Comparison of ENCODE assay signal across 20 mouse cellular contexts in genomic region chr8:104411972-104412371, GRCm38 (mm10). TPM values are rescaled to one million over a fixed set of nuclear protein-coding genes. Genes with fewer than 3 reads are reported as not detected.
A peak's percentile ranks its signal among the peaks of the same experiment; 100 is the strongest.
DNase-seq lines count a peak whose midpoint lies in the region; ATAC-seq and TF ChIP-seq lines count a peak whose summit lies in the region.
"Had no signal": no experiment of that assay in that cellular context is flagged by ENCODE, and none has a peak within 500 bp of the region (broad histone marks: within the 10 kb centered on the region; RNA-seq: fewer than 3 reads in every experiment).

No protein-coding gene starts in this region.

- peaks cover 0 to 3% of the 10 kb centered on the region in 2 experiments for H3K36me3 ChIP-seq in CH12.LX (replicated peaks in 1 of 2; ENCODE audit: control insufficient read depth in 1 of 2, insufficient read depth in 1 of 2, low read length in 1 of 2)

- ATAC-seq in neutrophil, adult 5-6 weeks (ENCODE audit: extremely low read depth, insufficient number of reproducible peaks, low FRiP score, poor library complexity, severe bottlenecking) = peak; percentile 19; the same call in 1 of the 2 replicates
- no peak for ATAC-seq in monocyte, adult 5-6 weeks (replicated peaks; ENCODE audit: insufficient number of reproducible peaks, low FRiP score, low TSS enrichment, poor library complexity, severe bottlenecking)
- ATAC-seq: CD4-positive, CD25-positive, alpha-beta regulatory T cell, adult 4 months; forebrain, embryonic 13.5 days; forebrain, postnatal 0 days; hindbrain, embryonic 16.5 days had no signal

- H3K4me3 ChIP-seq in layer of hippocampus, adult 2 months = no peak overlapping the region
- no peak overlapping the region for H3K4me3 ChIP-seq in CH12.LX (replicated peaks in 1 of 3; ENCODE audit: low read depth in 2 of 3, low read length in 2 of 3, poor library complexity in 1 of 3)
- H3K4me3 ChIP-seq: embryonic facial prominence, embryonic 13.5 days; forebrain, embryonic 13.5 days; heart, embryonic 13.5 days had no signal

- H3K27me3 ChIP-seq in CH12.LX (replicated peaks) = peaks cover 10% of the 10 kb centered on the region
- H3K27me3 ChIP-seq: embryonic facial prominence, embryonic 13.5 days; forebrain, embryonic 13.5 days; heart, embryonic 13.5 days had no signal

- no peak overlapping the region for H3K9ac ChIP-seq in CH12.LX (ENCODE audit: insufficient read depth, low read depth)
- H3K9ac ChIP-seq: embryonic facial prominence, embryonic 13.5 days; forebrain, embryonic 13.5 days; forebrain, postnatal 0 days; heart, embryonic 13.5 days had no signal

- in situ Hi-C loops in CH12.LX (cut with MboI; ENCODE audit: low pct_ligation_motif_present, low pct_unique_long_range_greater_than_20kb, low sequenced_read_pairs) = no loop called here

- TF ChIP-seq RAD21 in CH12.LX (IDR thresholded peaks at IDR 0.05; ENCODE audit: low read depth, low read length) = no peak

- no peak for TF ChIP-seq POLR2A in CH12.LX (IDR thresholded peaks at IDR 0.05; ENCODE audit: low read depth, low read length)

- H3K4me2 ChIP-seq in CH12.LX (ENCODE audit: insufficient read depth, low read depth, poor library complexity, severe bottlenecking) = peak overlapping the region; percentile 37; the same call in 1 of the 2 replicates
- H3K4me2 ChIP-seq: embryonic facial prominence, embryonic 13.5 days; forebrain, embryonic 13.5 days; heart, embryonic 13.5 days had no signal

- DNase-seq in layer of hippocampus, adult 2 months (ENCODE audit: low spot score in 2 of 2) = no peak
- DNase-seq in layer of hippocampus, postnatal 14 days (ENCODE audit: low spot score in 2 of 2) = no peak
- DNase-seq in 3134 (ENCODE audit: extremely low read depth, insufficient read length, low spot score) (peak; percentile 34), CH12.LX (ENCODE audit: extremely low read depth) (peak; percentile 64)
- DNase-seq in urinary bladder, postnatal 14 days (ENCODE audit: low spot score) = no peak
- no peak for DNase-seq in urinary bladder, postnatal 25 days (ENCODE audit: low spot score)
- DNase-seq: adrenal gland, postnatal 10 days; cerebellum, adult 11 months; cerebellum, adult 8-10 months; cerebellum, postnatal 14 days; forebrain, postnatal 0 days; gastrocnemius, postnatal 14 days; heart, postnatal 36 days had no signal

- peak overlapping the region; percentile 89 for H3K27ac ChIP-seq in layer of hippocampus, adult 2 months
- H3K27ac ChIP-seq in CH12.LX (ENCODE audit: insufficient read depth, low read depth) = no peak overlapping the region
- H3K27ac ChIP-seq: embryonic facial prominence, embryonic 13.5 days; forebrain, embryonic 13.5 days had no signal

- peak; percentile 80 for TF ChIP-seq EP300 in CH12.LX (IDR thresholded peaks at IDR 0.05; ENCODE audit: low read length)

- peaks cover 4% of the 10 kb centered on the region for H3K9me3 ChIP-seq in CH12.LX (replicated peaks; ENCODE audit: low read length)
- H3K9me3 ChIP-seq: embryonic facial prominence, embryonic 13.5 days; forebrain, embryonic 13.5 days; heart, embryonic 13.5 days had no signal

- H3K79me2 ChIP-seq in CH12.LX (replicated peaks; ENCODE audit: control insufficient read depth, extremely low read depth, insufficient read depth, poor library complexity, severe bottlenecking) = no peaks in the 10 kb centered on the region

- no peak for TF ChIP-seq CTCF in layer of hippocampus, adult 2 months (conservative IDR thresholded peaks at IDR 0.05)
- TF ChIP-seq CTCF in CH12.LX (conservative IDR thresholded peaks at IDR 0.05 in 1 of 2, IDR thresholded peaks at IDR 0.05 in 1 of 2; ENCODE audit: low read depth in 2 of 2, low read length in 2 of 2) = no peak

- peaks cover 18 to 39% of the 10 kb centered on the region in 2 experiments for H3K4me1 ChIP-seq in CH12.LX (ENCODE audit: control insufficient read depth in 1 of 2, insufficient read depth in 2 of 2)

- dilution Hi-C loops in CH12.LX (cut with MboI; ENCODE audit: extremely low pct_ligation_motif_present, extremely low pct_unique_long_range_greater_than_20kb, low sequenced_read_pairs) = no loop called here

TF ChIP-seq in CH12.LX, 34 proteins besides CTCF, POLR2A, EP300 and RAD21:
- peak; percentile 71 for TF ChIP-seq ETS1 (conservative IDR thresholded peaks at IDR 0.05; ENCODE audit: low read depth, low read length)
- TF ChIP-seq POLR2AphosphoS2 (IDR thresholded peaks at IDR 0.05; ENCODE audit: low read depth, low read length) = no peak
- no peak for TF ChIP-seq JUN (IDR thresholded peaks at IDR 0.05; ENCODE audit: insufficient read depth, low read depth, low read length)
- TF ChIP-seq MXI1 (IDR thresholded peaks at IDR 0.05; ENCODE audit: low read depth, low read length) = no peak
- TF ChIP-seq IRF4 (IDR thresholded peaks at IDR 0.05; ENCODE audit: low read depth, low read length) = peak; percentile 71; the same call in 1 of the 2 replicates
- TF ChIP-seq SMC3 (IDR thresholded peaks at IDR 0.05; ENCODE audit: low read depth, low read length) = no peak
- no peak for TF ChIP-seq GABPA (IDR thresholded peaks at IDR 0.05; ENCODE audit: insufficient replicate concordance, low read depth, low read length)
- TF ChIP-seq PAX5 (IDR thresholded peaks at IDR 0.05; ENCODE audit: low read length) = no peak
- no peak for TF ChIP-seq MEF2A (IDR thresholded peaks at IDR 0.05; ENCODE audit: borderline replicate concordance, low read depth, low read length)
- no peak for TF ChIP-seq MAFK (IDR thresholded peaks at IDR 0.05; ENCODE audit: insufficient replicate concordance, low read length)
- no peak for TF ChIP-seq CHD2 (IDR thresholded peaks at IDR 0.05; ENCODE audit: low read length)
- TF ChIP-seq USF1 (IDR thresholded peaks at IDR 0.05; ENCODE audit: low read depth, low read length) = no peak
- TF ChIP-seq ZMIZ1 (IDR thresholded peaks at IDR 0.05; ENCODE audit: low read depth, low read length) = no peak
- TF ChIP-seq HCFC1 (IDR thresholded peaks at IDR 0.05; ENCODE audit: low read depth, low read length) = no peak
- 0 out of 2 replicates have a peak, but pooled peaks have one; percentile 17 for TF ChIP-seq ELF1 (IDR thresholded peaks at IDR 0.05; ENCODE audit: low read depth, low read length)
- no peak for TF ChIP-seq NRF1 (IDR thresholded peaks at IDR 0.05; ENCODE audit: low read depth, low read length)
- TF ChIP-seq ZNF384 (IDR thresholded peaks at IDR 0.05; ENCODE audit: low read depth, low read length) = no peak
- TF ChIP-seq SIN3A (IDR thresholded peaks at IDR 0.05; ENCODE audit: low read length) = no peak
- no peak for TF ChIP-seq JUND (conservative IDR thresholded peaks at IDR 0.05; ENCODE audit: low read depth, low read length)
- TF ChIP-seq E2F4 (IDR thresholded peaks at IDR 0.05; ENCODE audit: insufficient replicate concordance, low read depth, low read length) = no peak
- TF ChIP-seq USF2 (conservative IDR thresholded peaks at IDR 0.05; ENCODE audit: low read depth, low read length) = no peak
- TF ChIP-seq MAZ (IDR thresholded peaks at IDR 0.05; ENCODE audit: low read depth, low read length) = no peak
- TF ChIP-seq ZKSCAN1 (IDR thresholded peaks at IDR 0.05; ENCODE audit: borderline replicate concordance, low read depth, low read length) = no peak
- TF ChIP-seq NELFE (IDR thresholded peaks at IDR 0.05; ENCODE audit: low read depth, low read length) = no peak
- no peak for TF ChIP-seq CHD1 (IDR thresholded peaks at IDR 0.05; ENCODE audit: low read depth, low read length)
- TF ChIP-seq BHLHE40 (IDR thresholded peaks at IDR 0.05; ENCODE audit: low read depth, low read length) = peak; percentile 80
- TF ChIP-seq ZC3H11A (IDR thresholded peaks at IDR 0.05; ENCODE audit: low read depth, low read length) = no peak
- TF ChIP-seq TBP (conservative IDR thresholded peaks at IDR 0.05; ENCODE audit: low read depth, low read length) = no peak
- TF ChIP-seq UBTF (IDR thresholded peaks at IDR 0.05; ENCODE audit: low read depth, low read length) = no peak
- TF ChIP-seq MYC (IDR thresholded peaks at IDR 0.05; ENCODE audit: low read depth, low read length) = no peak
- no peak for TF ChIP-seq KAT2A (IDR thresholded peaks at IDR 0.05; ENCODE audit: insufficient replicate concordance, low read length)
- TF ChIP-seq RCOR1 (conservative IDR thresholded peaks at IDR 0.05; ENCODE audit: low read depth, low read length) = no peak; the same call in 1 of the 2 replicates
- peak; percentile 99 for TF ChIP-seq TCF12 (IDR thresholded peaks at IDR 0.05; ENCODE audit: low read depth, low read length)
- no peak for TF ChIP-seq MAX (IDR thresholded peaks at IDR 0.05; ENCODE audit: low read length)
TF ChIP-seq in CH12.LX: peak in this region for 5.

RNA-seq across cellular contexts. Expression of gene Cmtm4, which starts 16.4 kb away (rescaled TPM):
- total RNA-seq in layer of hippocampus, adult 2 months (2021) = 10 to 100 TPM; 59.9 to 62.3 TPM
- 10 to 100 TPM; 49.0 to 53.7 TPM for total RNA-seq in layer of hippocampus, postnatal 14 days (2021)
- total RNA-seq in CH12.LX (2012; rRNA removed) = 2.3 and 2.7 TPM in 2 replicates
- 2.5 and 2.6 TPM in 2 replicates for total RNA-seq in CH12.LX (2014; rRNA removed)
- polyA plus RNA-seq in CH12.LX (2012; ENCODE audit: insufficient read length, low read depth) = 2.6 and 3.0 TPM in 2 replicates
- 0.49 and 0.81 TPM in 2 replicates for total RNA-seq in neutrophil, adult 5-6 weeks (2017)
- total RNA-seq in monocyte, adult 5-6 weeks (2017) = 0.19 to 0.97 TPM (median 0.64 TPM) in 3 replicates

RNA-seq across cellular contexts. Expression of gene Dync1li2, which starts 30.9 kb away (rescaled TPM):
- total RNA-seq in layer of hippocampus, adult 2 months (2021) = 100 to 1,000 TPM; 272 to 275 TPM
- total RNA-seq in layer of hippocampus, postnatal 14 days (2021) = 100 to 1,000 TPM; 246 to 252 TPM
- total RNA-seq in CH12.LX (2012; rRNA removed) (12.7 and 15.8 TPM in 2 replicates), CH12.LX (2014; rRNA removed) (14.3 and 17.7 TPM in 2 replicates)
- polyA plus RNA-seq in CH12.LX (2012; ENCODE audit: insufficient read length, low read depth) = 22.8 and 30.4 TPM in 2 replicates
- total RNA-seq in neutrophil, adult 5-6 weeks (2017) = 69.2 TPM in 2 replicates
- 57.3 to 86.0 TPM (median 57.8 TPM) in 3 replicates for total RNA-seq in monocyte, adult 5-6 weeks (2017)

Comparison
In these comparisons a context has a peak if more than half of its experiments do, and no peak if none do; other contexts are left out.
1. DNase-seq: peak in 3134 (single experiment) and CH12.LX (single experiment); none in layer of hippocampus, adult 2 months (0 of 2), layer of hippocampus, postnatal 14 days (0 of 2), urinary bladder, postnatal 14 days (single experiment) and urinary bladder, postnatal 25 days (single experiment).
2. RNA of gene Cmtm4, which starts 16.4 kb away (total RNA-seq): 59.9 to 62.3 TPM in layer of hippocampus, adult 2 months and 49.0 to 53.7 TPM in layer of hippocampus, postnatal 14 days; 2.3 to 2.7 TPM in CH12.LX, 0.49 to 0.81 TPM in neutrophil, adult 5-6 weeks and 0.19 to 0.97 TPM in monocyte, adult 5-6 weeks; every median in the first group is over 10 times any median in the second.